Mouse (Mus musculus): ENCODE results near the gene Elf2. TPM values are rescaled to one million over a fixed set of nuclear protein-coding genes. Genes with fewer than 3 reads are reported as not detected.
"Not testable (repeated sequence)": the region's sequence is repeated elsewhere in the genome, so short reads cannot be mapped to it uniquely, and the experiment has no call there.

Gene Elf2
- polyA plus RNA-seq, 1 experiment from 2014 or later: 59.3 TPM

GRCm38 (mm10) chr3:51224363-51225225 is 115.9 kb downstream of the Elf2 start, which contains the start of gene Noct:
Gene Noct, plus strand, starts transcription at chr3:51224447.
- Histone ChIP-seq H3K27me3 (no peaks in the 10 kb centered on the region), H3K4me2 (peak within 1 kb of the TSS; percentile 75), H3K27ac (peak within 1 kb of the TSS; percentile 94), H3K9ac (replicated peaks) (peak within 1 kb of the TSS; percentile 77), H3K9me3 (no peaks in the 10 kb centered on the region), H3K4me1 (replicated peaks) (peaks cover 22% of the 10 kb centered on the region), H3K4me3 (replicated peaks) (peak within 1 kb of the TSS; percentile 75), H3K36me3 (no peaks in the 10 kb centered on the region)
- WGBS: under 1% methylated on average over 90 of the region's 100 CpGs
- peak; percentile 78 for ATAC-seq (ENCODE audit: insufficient number of reproducible peaks, insufficient read depth, low FRiP score, low TSS enrichment, low read depth)

- H3K27ac ChIP-seq: no peak overlapping the region
- no peaks in the 10 kb centered on the region for H3K27me3 ChIP-seq
- H3K4me1 ChIP-seq (replicated peaks): peaks cover 22% of the 10 kb centered on the region
- peak overlapping the region; percentile 75 for H3K4me3 ChIP-seq (replicated peaks)
- 12% methylated on average over 5 of the region's 5 CpGs for WGBS
- no peak for ATAC-seq (ENCODE audit: insufficient number of reproducible peaks, insufficient read depth, low FRiP score, low TSS enrichment, low read depth)
- H3K36me3 ChIP-seq: no peaks in the 10 kb centered on the region
- no peak overlapping the region for H3K9ac ChIP-seq (replicated peaks)
- no peaks in the 10 kb centered on the region for H3K9me3 ChIP-seq
- H3K4me2 ChIP-seq: peak overlapping the region; percentile 75
These were observed 116.9 kb downstream of the Elf2 start for GRCm38 (mm10) chr3:51223556-51223955.

- Histone ChIP-seq H3K4me1 (replicated peaks) (peaks cover 22% of the 10 kb centered on the region), H3K9ac (replicated peaks) (no peak overlapping the region), H3K4me2 (no peak overlapping the region), H3K9me3 (no peaks in the 10 kb centered on the region), H3K27me3 (no peaks in the 10 kb centered on the region), H3K27ac (no peak overlapping the region), H3K4me3 (replicated peaks) (no peak overlapping the region), H3K36me3 (no peaks in the 10 kb centered on the region)
- WGBS: 50% methylated on average over 10 of the region's 10 CpGs
- no peak for ATAC-seq (ENCODE audit: insufficient number of reproducible peaks, insufficient read depth, low FRiP score, low TSS enrichment, low read depth)
These were observed 117.5 kb downstream of the Elf2 start for GRCm38 (mm10) chr3:51222834-51223460.

GRCm38 (mm10) chr3:51222302-51222701 is 118.2 kb downstream of the Elf2 start:
- no peak overlapping the region for H3K4me3 ChIP-seq (replicated peaks)
- 86% methylated on average over 6 of the region's 6 CpGs for WGBS
- H3K9me3 ChIP-seq: no peaks in the 10 kb centered on the region
- no peak overlapping the region for H3K9ac ChIP-seq (replicated peaks)
- H3K4me2 ChIP-seq: no peak overlapping the region
- no peaks in the 10 kb centered on the region for H3K27me3 ChIP-seq
- no peak for ATAC-seq (ENCODE audit: insufficient number of reproducible peaks, insufficient read depth, low FRiP score, low TSS enrichment, low read depth)
- H3K36me3 ChIP-seq: no peaks in the 10 kb centered on the region
- H3K27ac ChIP-seq: no peak overlapping the region
- peaks cover 22% of the 10 kb centered on the region for H3K4me1 ChIP-seq (replicated peaks)

- WGBS: 61% methylated on average over 8 of the region's 8 CpGs
- no peak for ATAC-seq (ENCODE audit: insufficient number of reproducible peaks, insufficient read depth, low FRiP score, low TSS enrichment, low read depth)
These were observed 118.6 kb downstream of the Elf2 start for GRCm38 (mm10) chr3:51221847-51222246.

GRCm38 (mm10) chr3:51220846-51221245 is 119.6 kb downstream of the Elf2 start:
- no peak overlapping the region for H3K4me2 ChIP-seq
- no peaks in the 10 kb centered on the region for H3K36me3 ChIP-seq
- no peaks in the 10 kb centered on the region for H3K9me3 ChIP-seq
- H3K4me1 ChIP-seq (replicated peaks): peaks cover 17% of the 10 kb centered on the region
- WGBS: 44% methylated on average over 4 of the region's 4 CpGs
- no peak overlapping the region for H3K9ac ChIP-seq (replicated peaks)
- no peaks in the 10 kb centered on the region for H3K27me3 ChIP-seq
- H3K4me3 ChIP-seq (replicated peaks): no peak overlapping the region
- no peak for ATAC-seq (ENCODE audit: insufficient number of reproducible peaks, insufficient read depth, low FRiP score, low TSS enrichment, low read depth)
- no peak overlapping the region for H3K27ac ChIP-seq

More at GRCm38 (mm10) chr3:51221847-51222246, 118.6 kb downstream of the Elf2 start:
- Histone ChIP-seq H3K9me3 (no peaks in the 10 kb centered on the region), H3K9ac (replicated peaks) (no peak overlapping the region), H3K4me1 (replicated peaks) (peaks cover 22% of the 10 kb centered on the region), H3K27me3 (no peaks in the 10 kb centered on the region), H3K27ac (no peak overlapping the region), H3K36me3 (no peaks in the 10 kb centered on the region), H3K4me3 (replicated peaks) (no peak overlapping the region), H3K4me2 (no peak overlapping the region)

GRCm38 (mm10) chr3:51219213-51219612 is 121.2 kb downstream of the Elf2 start:
- WGBS: 83% methylated on average over 5 of the region's 5 CpGs
- H3K36me3 ChIP-seq: no peaks in the 10 kb centered on the region
- peaks cover 12% of the 10 kb centered on the region for H3K4me1 ChIP-seq (replicated peaks)
- no peak overlapping the region for H3K9ac ChIP-seq (replicated peaks)
- no peaks in the 10 kb centered on the region for H3K27me3 ChIP-seq
- no peak overlapping the region for H3K4me2 ChIP-seq
- ATAC-seq (ENCODE audit: insufficient number of reproducible peaks, insufficient read depth, low FRiP score, low TSS enrichment, low read depth): no peak
- H3K4me3 ChIP-seq (replicated peaks): no peak overlapping the region
- H3K27ac ChIP-seq: no peak overlapping the region
- no peaks in the 10 kb centered on the region for H3K9me3 ChIP-seq

GRCm38 (mm10) chr3:51218385-51218784 is 122.1 kb downstream of the Elf2 start:
- not testable (repeated sequence) for ATAC-seq (ENCODE audit: insufficient number of reproducible peaks, insufficient read depth, low FRiP score, low TSS enrichment, low read depth); H3K4me3 ChIP-seq (replicated peaks); H3K4me1 ChIP-seq (replicated peaks); H3K9ac ChIP-seq (replicated peaks); H3K9me3 ChIP-seq; H3K36me3 ChIP-seq; H3K27me3 ChIP-seq; H3K4me2 ChIP-seq; H3K27ac ChIP-seq
- 91% methylated on average over 6 of the region's 6 CpGs for WGBS

- H3K36me3 ChIP-seq; H3K27me3 ChIP-seq; H3K9me3 ChIP-seq; ATAC-seq (ENCODE audit: insufficient number of reproducible peaks, insufficient read depth, low FRiP score, low TSS enrichment, low read depth); H3K9ac ChIP-seq (replicated peaks); H3K27ac ChIP-seq; H3K4me1 ChIP-seq (replicated peaks); H3K4me2 ChIP-seq; H3K4me3 ChIP-seq (replicated peaks): not testable (repeated sequence)
- WGBS: 79% methylated on average over 6 of the region's 10 CpGs
These were observed 124.1 kb downstream of the Elf2 start for GRCm38 (mm10) chr3:51216351-51216750.

- Histone ChIP-seq H3K27me3 (no peaks in the 10 kb centered on the region), H3K27ac (no peak overlapping the region), H3K36me3 (no peaks in the 10 kb centered on the region), H3K4me1 (replicated peaks) (no peaks in the 10 kb centered on the region), H3K4me2 (no peak overlapping the region), H3K9me3 (no peaks in the 10 kb centered on the region), H3K4me3 (replicated peaks) (no peak overlapping the region), H3K9ac (replicated peaks) (no peak overlapping the region)
- no peak for ATAC-seq (ENCODE audit: insufficient number of reproducible peaks, insufficient read depth, low FRiP score, low TSS enrichment, low read depth)
- 88% methylated on average over 6 of the region's 6 CpGs for WGBS
These were observed 124.8 kb downstream of the Elf2 start for GRCm38 (mm10) chr3:51215681-51216080.

- no peak for ATAC-seq (ENCODE audit: insufficient number of reproducible peaks, insufficient read depth, low FRiP score, low TSS enrichment, low read depth)
- no peak overlapping the region for H3K4me2 ChIP-seq
- H3K27me3 ChIP-seq: no peaks in the 10 kb centered on the region
- H3K27ac ChIP-seq: no peak overlapping the region
- H3K4me3 ChIP-seq (replicated peaks): no peak overlapping the region
- no peaks in the 10 kb centered on the region for H3K36me3 ChIP-seq
- H3K9ac ChIP-seq (replicated peaks): no peak overlapping the region
- no peaks in the 10 kb centered on the region; the same call in 1 of the 2 replicates for H3K4me1 ChIP-seq (replicated peaks)
- 90% methylated on average over 3 of the region's 3 CpGs for WGBS
- no peaks in the 10 kb centered on the region for H3K9me3 ChIP-seq
These were observed 127.4 kb downstream of the Elf2 start for GRCm38 (mm10) chr3:51213111-51213510.
